Mouse (Mus musculus): ENCODE results near the gene Gm19684.
"Not testable (repeated sequence)": the region's sequence is repeated elsewhere in the genome, so short reads cannot be mapped to it uniquely, and the experiment has no call there.

Gene Gm19684

DNA sequence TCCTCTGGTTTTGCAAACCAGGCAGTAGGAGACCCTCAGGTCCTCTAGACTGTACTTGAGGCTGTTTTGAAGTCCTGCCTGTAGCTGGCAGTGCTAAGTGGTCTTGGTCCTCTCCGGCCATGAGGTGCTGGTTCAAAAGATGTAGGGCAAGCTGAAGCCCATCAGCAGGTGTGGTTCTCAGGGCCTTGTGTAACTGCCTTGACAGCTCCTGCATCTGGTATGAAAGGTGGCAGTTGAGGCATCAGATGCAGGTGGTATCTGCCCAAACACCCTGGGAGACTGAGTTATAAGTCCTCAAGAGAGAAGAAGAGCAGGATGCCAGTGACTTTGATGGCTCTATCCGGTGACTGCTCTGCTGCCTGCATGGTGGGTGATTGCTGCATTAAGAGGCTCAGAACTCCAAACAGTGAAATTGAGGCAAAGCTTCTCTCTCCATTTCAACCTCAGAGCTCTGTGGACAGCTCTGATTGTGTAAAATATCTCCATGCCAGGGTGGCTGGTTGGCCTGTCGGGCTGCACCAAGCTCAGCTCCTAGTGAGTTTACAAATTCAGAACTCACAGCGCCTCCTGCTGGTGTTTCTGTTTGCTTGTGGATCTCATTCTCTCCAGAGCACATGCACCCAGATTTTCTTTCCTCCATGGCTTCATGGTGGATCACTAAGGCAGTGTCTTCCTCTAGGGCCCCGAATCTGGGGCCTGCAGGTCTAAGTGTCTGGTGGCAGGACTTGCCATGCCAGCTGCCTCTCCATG lies 10.2 kb downstream of the Gm19684 start:
- DNase-seq (ENCODE audit: low read depth): peak; percentile 61

DNA sequence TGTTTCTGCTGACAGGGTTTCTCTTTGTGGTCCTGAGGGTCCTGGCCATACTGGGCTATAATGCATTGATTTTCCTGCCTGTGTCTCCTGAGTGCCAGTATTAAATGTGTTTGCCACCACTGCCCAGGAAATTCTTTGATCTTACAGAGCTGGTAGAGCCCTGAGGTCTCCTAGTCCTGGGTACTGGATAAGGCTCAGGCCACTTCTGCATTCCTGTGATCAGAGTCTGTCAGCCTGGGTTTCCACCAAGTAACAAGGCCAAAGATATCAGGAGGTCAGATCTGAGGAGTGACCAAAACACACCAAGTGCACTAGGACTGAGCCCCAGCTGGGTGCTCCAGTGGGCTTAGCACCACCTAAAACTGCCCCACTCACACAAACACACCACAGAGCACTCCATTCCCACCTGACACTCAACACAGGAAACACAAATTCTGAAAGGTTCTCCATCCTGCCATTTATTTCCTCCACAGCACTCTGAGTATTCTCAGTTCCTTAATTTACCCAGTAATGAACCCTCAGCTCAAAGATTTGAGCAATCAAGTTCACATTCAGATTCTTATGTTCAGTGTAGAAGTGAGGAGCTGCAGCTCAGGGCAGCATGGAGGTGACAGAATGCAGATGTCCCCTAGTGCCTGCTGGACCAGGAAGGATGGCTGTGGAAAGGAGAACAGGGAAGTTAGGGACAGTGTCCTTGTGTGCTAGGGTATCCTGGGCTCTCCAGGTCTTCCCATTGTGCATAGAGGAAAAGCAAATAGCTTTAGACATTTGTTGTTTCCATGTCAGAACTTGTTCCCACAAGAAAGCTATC lies 14.1 kb downstream of the Gm19684 start:
- not testable (repeated sequence) for DNase-seq (ENCODE audit: low read depth)

DNA sequence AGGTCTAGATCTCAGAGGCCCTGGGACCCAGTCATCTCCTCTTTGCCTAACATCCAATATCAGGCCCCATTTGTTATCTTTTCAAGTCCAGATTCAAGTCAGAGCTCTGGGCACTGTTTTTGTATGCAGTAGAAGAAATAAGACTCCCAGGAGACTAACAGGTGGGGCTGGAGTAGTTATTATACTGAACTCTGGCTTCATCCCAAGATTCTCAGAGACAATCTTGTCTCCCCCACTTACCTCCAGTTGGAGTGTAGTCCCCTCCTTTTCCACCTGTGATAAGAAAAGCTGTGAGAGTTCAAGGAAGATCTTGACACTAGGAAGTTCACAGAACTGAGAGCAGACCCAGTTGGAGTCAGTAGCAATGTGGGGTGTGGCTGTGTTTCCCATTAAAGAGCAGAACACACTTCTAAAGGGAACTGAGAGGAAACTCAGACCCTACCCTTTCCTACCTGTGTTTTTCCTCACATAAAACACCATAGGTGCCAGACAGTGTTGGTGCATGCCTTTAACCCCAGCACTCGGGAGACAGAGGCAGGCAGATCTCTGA lies 14.9 kb downstream of the Gm19684 start:
- not testable (repeated sequence) for DNase-seq (ENCODE audit: low read depth)

DNA sequence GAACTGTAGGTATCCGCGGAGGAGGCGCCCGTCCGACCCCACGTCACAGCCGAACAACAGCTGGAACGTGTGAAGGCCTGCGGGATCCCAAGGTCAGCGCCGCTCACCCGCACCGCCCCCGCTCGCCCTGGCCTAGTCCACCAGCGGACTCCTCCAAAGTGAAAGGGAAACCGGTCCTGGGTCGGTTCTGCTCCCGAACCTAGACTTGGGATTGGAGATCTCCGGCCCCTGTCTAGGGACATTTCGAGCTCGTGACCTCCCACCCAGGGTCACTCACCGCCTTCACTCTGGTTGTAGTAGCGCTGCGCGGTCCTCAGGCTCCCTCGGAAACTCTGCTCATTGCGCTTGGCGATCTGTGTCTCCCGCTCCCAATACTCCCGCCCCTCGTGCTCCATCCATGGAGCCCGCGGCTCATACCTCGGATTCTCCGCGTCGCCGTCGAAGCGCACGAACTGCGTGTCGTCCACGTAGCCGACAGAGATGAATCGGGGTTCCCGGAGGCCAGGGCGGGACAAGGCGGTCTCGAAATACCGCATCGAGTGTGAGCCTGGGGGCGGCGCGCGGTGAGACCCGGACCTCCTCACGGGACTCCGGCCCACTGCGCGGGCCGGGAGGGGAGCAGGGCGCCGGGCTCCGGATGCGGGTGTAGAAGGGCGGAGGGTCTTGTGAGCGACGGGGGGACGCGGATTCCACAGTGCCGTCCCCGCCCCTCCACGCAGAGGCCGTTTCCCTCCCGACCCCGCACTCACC lies 23.8 kb downstream of the Gm19684 start:
- peak; percentile 56 for DNase-seq (ENCODE audit: low read depth)

DNA sequence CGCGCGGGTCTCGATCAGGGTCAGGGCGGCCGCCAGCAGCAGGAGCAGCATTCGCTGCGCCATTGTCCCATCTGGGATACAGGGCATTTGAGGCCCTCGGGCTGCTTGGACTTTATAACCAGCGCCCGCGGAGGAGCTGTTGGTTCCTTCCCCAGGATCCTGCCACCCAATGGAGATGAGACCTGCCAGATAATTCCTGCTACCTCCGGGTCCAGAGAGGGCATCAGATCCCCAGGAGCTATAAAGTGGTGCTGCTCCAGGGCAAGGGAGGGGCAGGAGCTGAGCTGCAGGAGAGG lies 24.3 kb downstream of the Gm19684 start:
- DNase-seq (ENCODE audit: low read depth): not testable (repeated sequence)

DNA sequence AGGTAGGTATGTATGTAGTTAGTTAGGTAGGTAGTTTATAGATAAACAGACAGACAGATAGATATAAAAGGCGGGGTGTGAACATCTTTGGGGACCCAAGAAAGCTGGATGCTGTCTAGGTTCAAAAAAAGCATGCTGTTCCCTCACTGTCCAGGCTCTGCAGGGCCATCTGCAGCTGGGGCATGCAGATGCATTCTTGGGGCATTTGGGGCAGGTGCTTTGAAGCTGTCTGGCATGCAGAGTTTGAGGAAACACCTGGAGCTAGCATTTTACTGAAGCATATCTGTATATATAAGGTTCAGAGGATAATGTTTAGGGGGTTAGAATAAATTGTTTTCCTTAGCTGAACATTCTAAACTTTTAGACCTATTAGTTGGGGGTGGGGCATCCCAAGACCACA lies 25.5 kb downstream of the Gm19684 start:
- not testable (repeated sequence) for DNase-seq (ENCODE audit: low read depth)

DNA sequence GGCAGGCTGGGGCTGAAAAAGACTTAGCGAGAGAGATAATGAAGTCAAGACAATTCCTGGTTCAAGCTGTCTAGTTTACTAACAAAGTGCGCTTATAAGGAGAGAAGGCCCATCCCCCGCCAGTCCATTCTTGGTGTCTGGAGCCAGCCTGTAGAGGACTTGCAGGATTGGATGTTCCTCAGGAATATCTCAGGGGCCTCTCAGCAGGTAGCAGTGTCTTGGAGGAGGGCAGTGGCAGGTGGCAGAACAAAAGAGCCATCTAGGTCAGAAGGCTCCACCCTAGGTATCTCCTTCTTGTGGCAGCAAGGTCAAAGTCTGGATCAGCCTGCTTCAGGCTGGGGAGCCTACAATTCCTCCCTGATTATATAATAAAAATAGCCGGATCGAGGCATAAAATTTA lies 27.0 kb downstream of the Gm19684 start:
- not testable (repeated sequence) for DNase-seq (ENCODE audit: low read depth)

DNA sequence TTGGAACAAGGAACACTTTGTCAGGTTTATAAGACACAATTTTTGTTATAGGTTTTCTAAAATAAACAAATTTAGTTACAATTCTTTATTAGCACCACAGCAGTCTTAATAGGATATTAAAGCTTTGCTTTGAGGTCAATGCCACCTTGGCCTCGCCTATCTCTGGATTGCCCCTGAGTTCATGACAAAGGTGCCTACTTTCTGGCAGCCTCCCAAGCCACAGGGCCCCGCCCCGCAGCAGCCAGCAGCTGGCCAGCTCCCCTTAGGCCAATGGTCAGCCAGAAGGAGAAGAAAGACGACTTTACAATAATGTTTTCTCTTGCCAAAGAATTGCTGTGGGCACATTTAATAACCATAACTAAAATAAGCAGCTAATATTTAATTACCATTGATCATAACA lies 29.7 kb downstream of the Gm19684 start:
- DNase-seq (ENCODE audit: low read depth): not testable (repeated sequence)

DNA sequence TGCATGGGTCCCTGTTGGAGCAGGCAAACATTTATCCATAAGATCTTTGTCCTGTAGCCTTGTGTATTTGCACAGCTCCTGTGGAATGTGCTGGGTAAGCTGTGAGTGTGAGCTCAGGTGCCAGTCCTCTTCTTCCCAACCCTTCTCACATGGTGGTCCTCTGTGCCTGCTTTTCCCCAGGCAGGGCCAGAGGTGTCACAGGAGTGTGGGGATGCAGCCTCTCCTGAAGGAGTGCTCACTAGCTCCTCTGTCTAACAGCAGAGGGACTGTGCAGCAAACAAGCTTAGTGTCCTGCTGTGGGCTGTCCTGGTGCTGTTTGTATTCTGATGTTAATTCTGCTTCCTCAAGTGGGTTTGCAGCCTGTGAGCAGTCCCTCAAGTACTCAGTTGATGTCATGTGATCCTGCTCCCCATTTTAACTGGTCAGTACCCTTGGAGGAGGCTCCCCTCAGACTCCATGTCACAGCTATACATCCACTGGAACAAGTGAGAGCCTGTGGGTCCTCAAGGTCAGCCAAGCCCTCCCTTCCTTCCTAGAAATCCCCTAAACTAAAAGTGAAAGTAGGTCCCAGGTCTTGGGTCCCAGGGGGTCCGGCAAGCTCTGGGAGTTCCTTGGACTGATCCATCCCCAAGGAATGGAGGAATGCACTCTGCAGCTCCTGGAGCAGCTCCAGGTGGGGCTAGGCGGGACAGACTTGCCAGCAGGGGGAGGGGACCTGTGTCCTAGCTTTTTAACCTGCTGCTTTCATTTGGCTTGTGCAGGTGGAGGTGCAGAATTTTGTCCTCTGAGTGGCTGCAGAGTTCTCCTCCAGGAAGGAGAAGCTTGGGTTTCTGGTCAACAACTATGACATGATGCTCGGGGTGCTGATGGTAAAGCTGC lies 33.0 kb downstream of the Gm19684 start:
- DNase-seq (ENCODE audit: low read depth): no peak

DNA sequence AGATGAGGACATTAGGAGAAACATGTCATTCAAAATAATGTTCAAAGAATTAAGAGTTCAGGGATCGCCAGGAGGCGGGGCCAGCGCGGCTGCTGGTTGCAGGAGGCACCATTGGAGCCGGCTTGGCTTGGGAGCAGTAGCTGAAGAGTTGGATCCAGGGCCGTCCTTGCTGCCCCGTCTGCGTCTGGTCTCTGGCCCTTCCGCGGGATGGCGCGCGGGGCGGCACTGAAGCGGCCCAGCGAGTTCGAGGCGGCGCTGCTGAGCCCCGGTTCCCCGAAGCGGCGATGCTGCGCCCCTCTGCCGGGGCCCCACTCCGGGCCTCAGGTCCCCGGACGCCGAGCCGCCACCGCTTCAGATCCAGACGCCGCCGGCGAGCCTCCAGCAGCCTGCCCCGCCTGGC lies 36.3 kb downstream of the Gm19684 start:
- not testable (repeated sequence) for DNase-seq (ENCODE audit: low read depth)

DNA sequence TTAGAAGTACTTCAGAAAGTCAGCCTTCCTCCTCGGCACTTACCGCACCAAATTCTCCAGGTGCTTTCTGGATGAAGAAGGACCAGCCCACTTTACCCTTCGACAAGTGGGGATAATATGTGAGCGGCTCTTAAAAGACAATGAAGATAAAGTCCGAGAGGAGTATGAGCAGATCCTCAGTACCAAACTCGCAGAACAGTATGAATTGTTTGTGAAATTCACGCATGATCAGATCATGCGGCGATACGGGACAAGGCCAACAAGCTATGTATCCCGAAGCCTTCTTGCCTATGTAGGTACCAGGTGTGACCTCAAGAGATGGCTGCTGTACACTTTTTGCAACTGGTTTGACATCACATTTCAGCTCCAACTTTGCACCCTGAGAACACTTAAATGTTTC lies 36.8 kb downstream of the Gm19684 start:
- DNase-seq (ENCODE audit: low read depth): not testable (repeated sequence)

DNA sequence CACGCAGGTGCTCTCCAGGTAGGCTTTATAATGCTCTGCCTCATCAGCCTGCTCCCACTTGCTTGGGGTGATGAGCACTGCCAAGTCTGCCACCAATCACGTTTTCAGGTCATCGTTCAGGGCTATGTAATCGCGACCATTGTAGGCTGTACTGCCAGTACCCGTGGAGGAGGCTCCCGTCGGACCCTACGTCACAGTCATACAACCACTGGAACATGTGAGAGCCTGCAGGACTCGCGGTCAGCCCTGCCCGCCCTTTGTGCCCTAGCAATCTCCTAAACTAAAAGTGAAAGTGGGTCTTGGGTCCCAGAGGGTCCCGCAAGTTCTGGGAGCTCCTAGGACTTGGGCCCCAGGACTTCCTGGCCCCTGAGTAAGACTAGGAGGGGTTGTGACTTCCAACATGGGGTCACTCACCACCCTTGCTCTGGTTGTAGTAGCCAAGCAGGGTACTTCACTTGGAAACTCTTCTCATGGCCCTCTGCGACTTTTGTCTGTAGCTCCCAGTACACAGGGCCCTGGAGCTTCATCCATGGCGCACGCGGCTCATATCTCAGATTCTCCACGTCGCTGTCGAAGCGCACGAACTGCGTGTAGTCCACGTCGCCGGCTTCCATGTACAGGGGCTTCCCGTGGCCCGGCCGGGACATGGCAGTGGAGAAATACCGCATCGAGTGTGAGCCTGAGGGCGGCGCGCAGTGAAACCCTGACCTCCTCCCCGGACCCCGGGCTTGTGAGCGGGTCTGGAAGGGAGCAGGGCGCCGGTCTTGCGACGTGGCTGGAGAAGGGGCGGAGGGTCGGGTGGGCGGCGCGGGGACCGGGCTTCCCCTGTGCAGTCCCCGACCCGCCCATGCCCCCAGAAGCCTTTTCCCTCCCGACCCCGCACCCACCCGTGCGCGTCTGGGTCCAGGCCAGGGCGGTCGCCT lies 39.9 kb downstream of the Gm19684 start:
- DNase-seq (ENCODE audit: low read depth): peak; percentile 49

DNA sequence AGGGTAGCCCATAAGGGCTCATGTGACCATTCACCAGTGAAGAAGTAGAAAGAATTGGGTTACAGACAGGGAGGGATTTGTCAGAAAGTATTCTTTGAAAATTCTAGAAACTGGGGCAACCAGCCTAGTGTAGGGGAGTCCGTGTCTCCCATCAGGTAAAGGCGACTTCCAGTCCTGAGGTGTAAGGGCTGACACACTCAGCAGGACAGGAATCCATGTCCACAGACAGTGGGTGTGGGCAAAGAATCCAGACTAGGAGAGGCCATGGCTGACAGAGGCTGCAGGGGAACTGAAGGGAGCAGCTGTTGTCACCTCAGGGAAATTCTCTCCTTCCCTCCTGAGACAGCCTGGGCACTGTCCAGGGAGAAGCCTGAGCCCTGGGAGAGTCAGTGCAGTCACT lies 45.4 kb downstream of the Gm19684 start:
- not testable (repeated sequence) for DNase-seq (ENCODE audit: low read depth)

DNA sequence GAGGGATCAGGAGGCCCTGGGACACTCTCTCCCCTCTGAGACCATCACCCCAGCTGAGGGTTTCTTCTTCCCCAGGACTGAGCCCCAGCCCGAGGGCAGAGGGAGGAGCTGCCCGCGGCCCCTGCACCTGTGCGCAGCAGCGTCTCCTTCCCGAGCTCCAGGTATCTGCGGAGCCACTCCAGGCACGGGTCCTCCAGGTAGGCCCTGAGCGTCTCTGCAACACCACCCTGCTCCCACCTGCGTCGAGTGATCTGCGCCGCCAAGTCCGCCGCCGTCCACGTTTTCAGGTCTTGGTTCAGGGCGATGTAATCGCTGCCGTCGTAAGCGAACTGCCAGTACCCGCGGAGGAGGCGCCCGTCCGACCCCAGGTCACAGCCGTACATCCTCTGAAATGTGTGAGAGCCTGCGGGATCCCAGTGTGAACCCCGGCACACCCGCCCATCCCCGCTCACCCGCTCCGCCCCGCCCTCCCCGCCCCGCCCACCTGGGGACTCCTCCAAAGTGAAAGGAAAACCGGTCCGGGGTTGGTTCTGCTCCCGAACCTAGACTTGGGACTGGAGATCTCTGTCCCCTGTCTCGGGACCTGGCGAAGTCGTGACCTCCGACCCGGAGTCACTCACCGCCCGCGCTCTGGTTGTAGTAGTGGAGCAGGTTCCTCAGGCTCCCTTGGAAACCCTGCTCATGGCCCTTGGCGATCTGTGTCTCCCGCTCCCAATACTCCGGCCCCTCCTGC lies 46.0 kb downstream of the Gm19684 start:
- DNase-seq (ENCODE audit: low read depth): peak; percentile 85

DNA sequence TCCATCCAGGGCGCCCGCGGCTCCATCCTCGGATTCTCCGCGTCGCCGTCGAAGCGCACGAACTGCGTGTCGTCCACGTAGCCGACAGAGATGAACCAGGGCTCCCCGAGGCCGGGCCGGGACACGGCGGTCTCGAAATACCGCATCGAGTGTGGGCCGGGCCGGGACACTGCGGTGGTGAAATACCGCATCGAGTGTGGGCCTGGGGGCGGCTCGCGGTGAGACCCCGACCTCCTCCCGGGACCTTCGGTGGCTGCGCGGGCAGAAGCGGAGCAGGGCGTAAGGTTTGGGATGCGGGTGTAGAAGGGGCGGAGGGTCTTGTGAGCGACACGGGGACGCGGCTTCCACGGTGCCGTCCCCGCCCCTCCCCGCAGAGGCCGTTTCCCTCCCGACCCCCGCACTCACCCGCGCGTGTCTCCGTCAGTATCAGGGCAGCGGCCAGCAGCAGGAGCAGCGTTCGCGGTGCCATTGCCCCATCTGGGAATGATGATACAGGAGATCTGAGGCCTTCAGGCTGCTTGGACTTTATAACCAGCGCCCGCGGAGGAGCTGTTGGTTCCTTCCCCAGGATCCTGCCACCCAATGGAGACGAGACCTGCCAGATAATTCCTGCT lies 46.7 kb downstream of the Gm19684 start, which contains the start of gene Gm8909:
TSS of gene Gm8909 (minus strand) at position 499 of the 614 bp plus-strand sequence.
- no peak for DNase-seq (ENCODE audit: low read depth)

DNA sequence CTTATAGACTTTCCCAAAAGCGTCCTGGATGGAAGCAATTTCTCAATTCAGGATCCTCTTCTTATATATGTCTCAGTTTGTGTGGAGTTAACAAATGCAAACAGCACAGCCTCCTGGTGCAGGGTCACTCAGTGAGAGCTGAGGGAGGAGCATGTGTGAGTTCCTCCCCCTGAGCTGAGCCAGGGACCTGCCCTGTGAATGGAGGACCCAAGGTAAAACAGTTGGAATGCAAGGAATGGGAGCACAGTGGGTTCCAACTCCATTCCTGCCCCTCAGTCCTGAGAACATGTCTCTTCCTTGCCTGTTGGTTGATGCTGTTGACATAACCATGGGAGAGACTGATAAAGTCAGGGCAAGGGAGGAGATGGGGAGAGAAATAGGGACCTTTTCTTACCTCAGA lies 47.6 kb downstream of the Gm19684 start:
- DNase-seq (ENCODE audit: low read depth): not testable (repeated sequence)

DNA sequence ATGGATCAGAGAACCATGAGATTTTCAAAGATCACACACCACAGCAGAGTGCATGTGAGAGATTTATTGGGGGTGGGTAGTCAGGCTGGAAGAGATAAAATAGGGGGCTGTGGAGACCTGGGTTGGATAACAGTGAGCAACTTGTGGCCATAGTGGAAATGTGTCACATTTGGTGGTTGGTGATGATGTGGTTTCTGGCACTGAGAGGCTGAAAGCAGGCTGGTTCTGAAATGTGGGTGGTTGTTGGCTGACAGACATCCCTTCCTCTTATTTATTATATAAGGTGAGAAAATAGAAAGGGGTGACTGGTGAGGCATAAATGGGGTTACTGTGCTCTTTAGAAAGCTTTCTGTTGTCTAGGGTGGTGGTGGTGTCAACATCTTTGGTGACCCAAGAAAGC lies 48.3 kb downstream of the Gm19684 start:
- DNase-seq (ENCODE audit: low read depth): no peak

DNA sequence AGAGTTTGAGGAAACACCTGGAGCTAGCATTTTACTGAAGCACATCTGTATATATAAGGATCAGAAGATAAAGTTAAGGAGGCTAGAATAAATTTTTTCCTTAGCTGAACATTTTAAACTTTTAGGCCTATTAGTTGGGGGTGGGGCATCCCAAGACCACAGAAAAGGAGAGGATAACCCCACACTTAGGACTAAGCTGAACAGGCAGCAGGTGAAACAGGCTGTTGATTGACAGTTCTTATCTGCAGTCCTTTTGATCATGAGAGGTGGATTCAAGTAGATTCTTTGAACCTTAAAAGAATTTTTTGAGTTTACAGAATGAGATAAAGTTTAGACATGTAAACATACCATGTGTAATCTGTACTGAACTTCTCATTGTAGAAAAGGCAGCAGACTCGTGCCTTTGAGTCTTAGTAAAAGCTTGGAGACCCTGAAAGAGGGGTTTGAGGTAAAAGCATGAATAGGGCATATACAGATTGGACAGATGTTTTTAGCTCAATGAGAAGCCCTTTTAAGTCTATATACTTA lies 48.9 kb downstream of the Gm19684 start:
- no peak for DNase-seq (ENCODE audit: low read depth)

DNA sequence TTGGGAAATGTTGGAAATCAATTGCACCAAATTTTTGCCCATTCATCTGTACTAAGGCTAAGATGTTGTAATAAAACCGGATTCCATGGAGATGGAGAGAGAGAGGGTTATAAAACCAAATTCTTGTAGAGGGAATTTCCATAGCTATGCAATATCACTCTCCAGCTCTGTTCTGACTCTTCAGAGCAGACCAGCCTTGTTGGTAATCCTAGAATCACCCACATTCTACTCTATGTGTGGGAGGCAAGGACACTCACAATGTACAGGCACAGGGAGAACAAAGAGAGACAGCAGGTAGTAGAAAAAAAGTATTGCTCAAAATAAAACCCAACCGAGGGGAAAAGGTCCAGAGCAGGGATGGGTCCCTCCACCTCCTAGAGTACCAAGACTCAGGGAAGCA lies 54.7 kb downstream of the Gm19684 start:
- not testable (repeated sequence) for DNase-seq (ENCODE audit: low read depth)

Data from induced T-regulatory cell, adult 2 months (primary cell).